18 mouse cellular contexts compared by ENCODE assay signal in genomic region chr3:87093718-87094117, GRCm38 (mm10).
DNase-seq lines count a peak whose midpoint lies in the region; ATAC-seq lines count a peak whose summit lies in the region.
"Had no signal": no experiment of that assay in that cellular context is flagged by ENCODE, and none has a peak within 500 bp of the region (broad histone marks: within the 10 kb centered on the region; RNA-seq: fewer than 3 reads in every experiment).

No protein-coding gene starts in this region.

- H3K4me2 ChIP-seq in forebrain, embryonic 11.5 days (ENCODE audit: low read depth, low read length, severe bottlenecking): no peak overlapping the region
- no peak overlapping the region for H3K4me2 ChIP-seq in forebrain, embryonic 16.5 days (ENCODE audit: low read length)
- no peak overlapping the region for H3K4me2 ChIP-seq in midbrain, embryonic 16.5 days (ENCODE audit: low read length)
- no peak overlapping the region for H3K4me2 ChIP-seq in embryonic facial prominence, embryonic 13.5 days
- no peak overlapping the region for H3K4me2 ChIP-seq in limb, embryonic 15.5 days
- H3K4me2 ChIP-seq: liver, embryonic 15.5 days; neural tube, embryonic 15.5 days had no signal

- no peak for ATAC-seq in forebrain, embryonic 11.5 days (replicated peaks; ENCODE audit: low FRiP score)
- no peak for ATAC-seq in forebrain, embryonic 16.5 days
- ATAC-seq in midbrain, embryonic 16.5 days: no peak
- ATAC-seq in embryonic facial prominence, embryonic 13.5 days (ENCODE audit: insufficient number of reproducible peaks, insufficient read depth, low FRiP score, low TSS enrichment, low read depth): no peak
- no peak for ATAC-seq in limb, embryonic 15.5 days (ENCODE audit: insufficient number of reproducible peaks, low FRiP score, low TSS enrichment, low read depth)
- ATAC-seq: lung, postnatal 0 days had no signal

- H3K9ac ChIP-seq in forebrain, embryonic 11.5 days (ENCODE audit: low read length): no peak overlapping the region
- H3K9ac ChIP-seq in forebrain, embryonic 16.5 days (replicated peaks; ENCODE audit: low read depth, low read length): no peak overlapping the region
- no peak overlapping the region for H3K9ac ChIP-seq in midbrain, embryonic 16.5 days (ENCODE audit: low read depth, low read length)
- no peak overlapping the region; the same call in 1 of the 2 replicates for H3K9ac ChIP-seq in embryonic facial prominence, embryonic 13.5 days
- no peak overlapping the region for H3K9ac ChIP-seq in limb, embryonic 15.5 days
- H3K9ac ChIP-seq: liver, embryonic 15.5 days; neural tube, embryonic 15.5 days had no signal

- H3K4me3 ChIP-seq in forebrain, embryonic 11.5 days (ENCODE audit: low read depth, low read length): no peak overlapping the region
- no peak overlapping the region for H3K4me3 ChIP-seq in forebrain, embryonic 16.5 days (replicated peaks; ENCODE audit: low read length)
- H3K4me3 ChIP-seq in midbrain, embryonic 10.5 days: no peak overlapping the region
- H3K4me3 ChIP-seq in midbrain, embryonic 16.5 days (ENCODE audit: low read depth, low read length): no peak overlapping the region
- H3K4me3 ChIP-seq in embryonic facial prominence, embryonic 13.5 days: no peak overlapping the region
- H3K4me3 ChIP-seq in limb, embryonic 15.5 days: no peak overlapping the region
- H3K4me3 ChIP-seq: heart, adult 2 months; liver, embryonic 15.5 days; megakaryocyte, embryonic 14.5 days; neural tube, embryonic 15.5 days had no signal

- no peaks in the 10 kb centered on the region for H3K27me3 ChIP-seq in forebrain, embryonic 11.5 days (ENCODE audit: control insufficient read depth, insufficient read depth, low read length)
- H3K27me3 ChIP-seq in forebrain, embryonic 16.5 days (replicated peaks; ENCODE audit: control insufficient read depth, insufficient read depth, low read length): no peaks in the 10 kb centered on the region
- H3K27me3 ChIP-seq in midbrain, embryonic 10.5 days (ENCODE audit: low read depth, poor library complexity, severe bottlenecking): no peaks in the 10 kb centered on the region
- H3K27me3 ChIP-seq in midbrain, embryonic 16.5 days (ENCODE audit: control insufficient read depth, insufficient read depth, low read depth, low read length): no peaks in the 10 kb centered on the region
- H3K27me3 ChIP-seq in embryonic facial prominence, embryonic 13.5 days: no peaks in the 10 kb centered on the region
- no peaks in the 10 kb centered on the region for H3K27me3 ChIP-seq in limb, embryonic 15.5 days
- H3K27me3 ChIP-seq: liver, embryonic 15.5 days; neural tube, embryonic 15.5 days had no signal

- no peaks in the 10 kb centered on the region for H3K9me3 ChIP-seq in forebrain, embryonic 11.5 days (ENCODE audit: control insufficient read depth, low read length)
- H3K9me3 ChIP-seq in forebrain, embryonic 16.5 days (ENCODE audit: control insufficient read depth, low read length): no peaks in the 10 kb centered on the region
- H3K9me3 ChIP-seq in midbrain, embryonic 10.5 days (replicated peaks): no peaks in the 10 kb centered on the region
- no peaks in the 10 kb centered on the region for H3K9me3 ChIP-seq in midbrain, embryonic 16.5 days (replicated peaks; ENCODE audit: control insufficient read depth, low read length, poor library complexity, severe bottlenecking)
- no peaks in the 10 kb centered on the region for H3K9me3 ChIP-seq in embryonic facial prominence, embryonic 13.5 days
- H3K9me3 ChIP-seq in limb, embryonic 15.5 days: no peaks in the 10 kb centered on the region
- H3K9me3 ChIP-seq: G1E; liver, embryonic 15.5 days; megakaryocyte, embryonic 14.5 days; neural tube, embryonic 15.5 days had no signal

- no peaks in the 10 kb centered on the region; the same call in 1 of the 2 replicates for H3K4me1 ChIP-seq in forebrain, embryonic 11.5 days (replicated peaks; ENCODE audit: control insufficient read depth, insufficient read depth, low read length)
- peaks cover 13% of the 10 kb centered on the region for H3K4me1 ChIP-seq in forebrain, embryonic 16.5 days (replicated peaks; ENCODE audit: control insufficient read depth, insufficient read depth, low read length)
- H3K4me1 ChIP-seq in midbrain, embryonic 10.5 days: peaks cover 20% of the 10 kb centered on the region
- no peaks in the 10 kb centered on the region for H3K4me1 ChIP-seq in midbrain, embryonic 16.5 days (ENCODE audit: control insufficient read depth, insufficient read depth, low read length)
- H3K4me1 ChIP-seq in embryonic facial prominence, embryonic 13.5 days: peaks cover 17% of the 10 kb centered on the region
- H3K4me1 ChIP-seq in limb, embryonic 15.5 days: peaks cover 7% of the 10 kb centered on the region; the same call in 1 of the 2 replicates
- H3K4me1 ChIP-seq: liver, embryonic 15.5 days; megakaryocyte, embryonic 14.5 days had no signal

- DNase-seq in forebrain, embryonic 11.5 days (ENCODE audit: low spot score): no peak
- DNase-seq in midbrain, embryonic 10.5 days (ENCODE audit: low spot score): no peak
- DNase-seq in left cerebral cortex, adult 18-20 months (ENCODE audit: low spot score in 2 of 2): no peak
- DNase-seq: heart, adult 2 months; heart, postnatal 4 days; layer of hippocampus, postnatal 36 days; left cerebral cortex, postnatal 4 days; right cerebral cortex, postnatal 25 days had no signal

- H3K27ac ChIP-seq in forebrain, embryonic 11.5 days (ENCODE audit: low read depth, low read length): 0 out of 2 replicates have a peak overlapping the region, but pooled peaks have one; percentile 18
- no peak overlapping the region for H3K27ac ChIP-seq in forebrain, embryonic 16.5 days (ENCODE audit: low read length)
- H3K27ac ChIP-seq in midbrain, embryonic 10.5 days (replicated peaks): peak overlapping the region; percentile 38; the same call in 1 of the 2 replicates
- no peak overlapping the region for H3K27ac ChIP-seq in midbrain, embryonic 16.5 days (ENCODE audit: low read length)
- peak overlapping the region; percentile 44; the same call in 1 of the 2 replicates for H3K27ac ChIP-seq in embryonic facial prominence, embryonic 13.5 days
- peak overlapping the region; percentile 30; the same call in 1 of the 2 replicates for H3K27ac ChIP-seq in limb, embryonic 15.5 days
- H3K27ac ChIP-seq: heart, adult 2 months; liver, embryonic 15.5 days; neural tube, embryonic 15.5 days; stomach, postnatal 0 days had no signal

- H3K36me3 ChIP-seq in forebrain, embryonic 11.5 days (ENCODE audit: control insufficient read depth, insufficient read depth, low read length): no peaks in the 10 kb centered on the region; the same call in 1 of the 2 replicates
- no peaks in the 10 kb centered on the region for H3K36me3 ChIP-seq in forebrain, embryonic 16.5 days (ENCODE audit: control insufficient read depth, insufficient read depth)
- peaks cover 80% of the 10 kb centered on the region for H3K36me3 ChIP-seq in midbrain, embryonic 10.5 days
- H3K36me3 ChIP-seq in midbrain, embryonic 16.5 days (ENCODE audit: control insufficient read depth, insufficient read depth, low read length): no peaks in the 10 kb centered on the region
- H3K36me3 ChIP-seq in embryonic facial prominence, embryonic 13.5 days: peaks cover 71% of the 10 kb centered on the region
- H3K36me3 ChIP-seq in limb, embryonic 15.5 days: peaks cover 47% of the 10 kb centered on the region
- H3K36me3 ChIP-seq: G1E; liver, embryonic 15.5 days; neural tube, embryonic 15.5 days had no signal

- 90% methylated on average over 6 of the region's 6 CpGs for WGBS in forebrain, embryonic 11.5 days
- 77% methylated on average over 6 of the region's 6 CpGs for WGBS in forebrain, embryonic 16.5 days
- WGBS in midbrain, embryonic 10.5 days: 79% methylated on average over 6 of the region's 6 CpGs
- WGBS in midbrain, embryonic 16.5 days: 74% methylated on average over 6 of the region's 6 CpGs
- 76% methylated on average over 6 of the region's 6 CpGs for WGBS in embryonic facial prominence, embryonic 13.5 days
- WGBS in limb, embryonic 15.5 days: 58% methylated on average over 6 of the region's 6 CpGs

Comparison
In these comparisons a context has a peak if more than half of its experiments do, and no peak if none do; other contexts are left out.
1. H3K27ac ChIP-seq: peak in forebrain, embryonic 11.5 days (single experiment), midbrain, embryonic 10.5 days (single experiment), embryonic facial prominence, embryonic 13.5 days (single experiment) and limb, embryonic 15.5 days (single experiment); none in forebrain, embryonic 16.5 days (single experiment) and midbrain, embryonic 16.5 days (single experiment).